Mouse (Mus musculus) heart, embryonic 15.5 days (tissue): ENCODE data around the gene Cdh20. TPM values are rescaled to one million over a fixed set of nuclear protein-coding genes. Genes with fewer than 3 reads are reported as not detected.
A peak's percentile ranks its signal among the peaks of the same experiment; 100 is the strongest.

Experiments used
- ATAC-seq: fragments of 200-750 bp; cut with Nextera tagmentation; replicated peaks from 2 replicates; pipeline ENCODE4 v1.8.0; 2017; ENCODE audit warnings: low read depth, moderate TSS enrichment; ENCODE audit not compliant: insufficient number of reproducible peaks, insufficient read depth, low FRiP score
- H3K27ac ChIP-seq: fragments of 300-500 bp; sonication (generic); 2 replicates; pipeline ENCODE4 v1.5.1; 2015; ENCODE audit warnings: mild to moderate bottlenecking, inconsistent platforms
- H3K27me3 ChIP-seq: fragments of 300-500 bp; sonication (generic); 2 replicates; pipeline ENCODE4 v1.6.1; 2015; ENCODE audit warnings: inconsistent platforms
- H3K36me3 ChIP-seq: fragments of 300-500 bp; sonication (generic); 2 replicates; pipeline ENCODE4 v1.6.1; 2015; ENCODE audit warnings: mild to moderate bottlenecking, inconsistent platforms
- H3K4me1 ChIP-seq: fragments of 300-500 bp; sonication (generic); replicated peaks from 2 replicates; pipeline ENCODE4 v1.6.1; 2015; ENCODE audit warnings: inconsistent platforms
- H3K4me2 ChIP-seq: fragments of 300-500 bp; sonication (generic); 2 replicates; pipeline ENCODE4 v1.6.1; 2015; ENCODE audit warnings: inconsistent platforms, mild to moderate bottlenecking, moderate library complexity
- H3K4me3 ChIP-seq: fragments of 300-500 bp; sonication (generic); 2 replicates; pipeline ENCODE4 v1.5.1; 2015; ENCODE audit warnings: mild to moderate bottlenecking, inconsistent platforms
- H3K9ac ChIP-seq: fragments of 300-500 bp; sonication (generic); 2 replicates; pipeline ENCODE4 v1.6.1; 2015; ENCODE audit warnings: mild to moderate bottlenecking, inconsistent platforms
- H3K9me3 ChIP-seq: fragments of 300-500 bp; sonication (generic); replicated peaks from 2 replicates; pipeline ENCODE4 v1.6.1; 2016; ENCODE audit warnings: inconsistent platforms
- WGBS: fragments of 180-500 bp; shearing (Covaris S2); methylation state at CpG from one replicate; pipeline ENCODE4 v1.1.7; 2015; ENCODE audit warnings: mixed read lengths; 5-methylcytosine and 5-hydroxymethylcytosine counted together
- polyA plus RNA-seq: library from polyadenylated mRNA; unstranded; fragments of >200 nt; fragmentation: Nextera tagmentation; extraction: Ambion mirVana; gene quantifications from 2 replicates; pipeline ENCODE4 v1.2.1, GENCODE M21; 2015

Gene Cdh20
- polyA plus RNA-seq, 1 experiment from 2014 or later, result 1.3 TPM

DNA sequence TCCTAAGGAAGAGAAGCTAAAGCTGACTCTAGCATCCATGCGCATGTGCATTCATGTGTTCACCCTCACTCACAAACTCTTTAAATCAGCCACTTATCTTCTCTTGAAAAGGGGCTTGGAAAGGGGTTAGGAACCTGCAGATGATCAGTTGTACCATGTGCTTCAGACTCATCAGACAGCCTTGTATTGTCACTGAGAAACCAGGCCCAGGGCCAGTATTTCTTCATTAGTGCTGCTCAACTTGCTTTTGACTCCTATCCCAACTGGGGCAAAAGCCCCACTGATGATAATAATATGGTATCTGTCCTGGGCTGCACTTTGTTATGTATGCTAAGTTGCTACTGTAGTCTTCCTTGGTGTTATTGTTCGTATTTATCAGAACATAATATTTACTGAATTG lies 38.9 kb downstream of the Cdh20 start:
- H3K36me3 ChIP-seq, result no peaks in the 10 kb centered on the region
- no peak overlapping the region for H3K27ac ChIP-seq
- no peaks in the 10 kb centered on the region for H3K4me1 ChIP-seq
- no peaks in the 10 kb centered on the region for H3K9me3 ChIP-seq
- no peak for ATAC-seq
- H3K27me3 ChIP-seq, result no peaks in the 10 kb centered on the region
- WGBS, result 93% methylated on average over 2 of the region's 2 CpGs
- no peak overlapping the region for H3K9ac ChIP-seq
- H3K4me2 ChIP-seq, result no peak overlapping the region
- H3K4me3 ChIP-seq, result no peak overlapping the region

DNA sequence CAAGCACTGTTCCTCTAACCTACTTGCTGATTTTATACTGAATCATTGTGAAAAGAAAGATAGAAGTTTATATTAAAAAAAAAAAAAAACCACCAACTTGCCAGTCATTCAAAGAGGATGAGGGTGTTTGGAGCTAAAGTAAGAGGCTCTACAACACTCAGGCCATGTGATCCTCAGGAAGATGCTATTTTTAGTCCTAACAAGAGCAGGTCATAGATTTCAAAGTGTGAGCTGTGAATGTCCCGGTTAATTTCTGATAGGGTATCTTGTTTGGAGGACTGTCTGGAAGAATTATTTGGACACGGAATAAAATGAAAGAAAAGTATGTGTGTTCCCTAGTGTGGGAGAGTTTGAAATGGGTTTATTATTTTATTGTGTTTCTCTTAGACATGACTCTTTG lies 49.2 kb downstream of the Cdh20 start:
- peak overlapping the region; percentile 86 for H3K27ac ChIP-seq
- WGBS, result 25% methylated on average over 2 of the region's 2 CpGs

DNA sequence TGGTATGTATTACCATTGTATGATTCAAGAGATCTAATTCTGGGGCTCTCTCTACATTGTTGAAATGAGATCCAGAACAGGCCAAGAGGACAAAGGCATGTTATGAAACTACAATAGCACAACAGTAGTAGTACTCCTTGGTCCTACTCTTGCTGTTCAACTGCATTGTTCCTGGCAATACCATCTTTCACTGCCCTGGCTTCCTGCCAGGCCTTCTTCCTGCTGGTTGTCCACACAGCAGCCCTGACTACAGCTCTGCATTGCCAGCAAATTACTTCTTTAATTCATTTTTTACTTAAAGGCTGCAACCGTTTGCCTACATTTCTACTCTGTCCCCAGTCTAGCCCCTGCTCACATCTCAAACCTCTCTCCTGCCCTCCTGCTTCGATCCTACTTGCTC lies 59.8 kb downstream of the Cdh20 start:
- no peak for ATAC-seq
- Histone ChIP-seq H3K36me3 (no peaks in the 10 kb centered on the region), H3K4me3 (no peak overlapping the region), H3K27ac (no peak overlapping the region), H3K9ac (no peak overlapping the region), H3K4me1 (no peaks in the 10 kb centered on the region), H3K27me3 (no peaks in the 10 kb centered on the region), H3K9me3 (no peaks in the 10 kb centered on the region), H3K4me2 (no peak overlapping the region)
- WGBS, result 78% methylated on average over 2 of the region's 2 CpGs

More for the DNA sequence above, 49.2 kb downstream of the Cdh20 start:
- Histone ChIP-seq H3K4me1 (peaks cover 13% of the 10 kb centered on the region), H3K4me3 (no peak overlapping the region), H3K9me3 (no peaks in the 10 kb centered on the region), H3K27me3 (no peaks in the 10 kb centered on the region), H3K36me3 (no peaks in the 10 kb centered on the region), H3K9ac (no peak overlapping the region), H3K4me2 (peak overlapping the region; percentile 27; the same call in 1 of the 2 replicates)
- 0 out of 2 replicates have a peak, but pooled peaks have one; percentile 62 for ATAC-seq

DNA sequence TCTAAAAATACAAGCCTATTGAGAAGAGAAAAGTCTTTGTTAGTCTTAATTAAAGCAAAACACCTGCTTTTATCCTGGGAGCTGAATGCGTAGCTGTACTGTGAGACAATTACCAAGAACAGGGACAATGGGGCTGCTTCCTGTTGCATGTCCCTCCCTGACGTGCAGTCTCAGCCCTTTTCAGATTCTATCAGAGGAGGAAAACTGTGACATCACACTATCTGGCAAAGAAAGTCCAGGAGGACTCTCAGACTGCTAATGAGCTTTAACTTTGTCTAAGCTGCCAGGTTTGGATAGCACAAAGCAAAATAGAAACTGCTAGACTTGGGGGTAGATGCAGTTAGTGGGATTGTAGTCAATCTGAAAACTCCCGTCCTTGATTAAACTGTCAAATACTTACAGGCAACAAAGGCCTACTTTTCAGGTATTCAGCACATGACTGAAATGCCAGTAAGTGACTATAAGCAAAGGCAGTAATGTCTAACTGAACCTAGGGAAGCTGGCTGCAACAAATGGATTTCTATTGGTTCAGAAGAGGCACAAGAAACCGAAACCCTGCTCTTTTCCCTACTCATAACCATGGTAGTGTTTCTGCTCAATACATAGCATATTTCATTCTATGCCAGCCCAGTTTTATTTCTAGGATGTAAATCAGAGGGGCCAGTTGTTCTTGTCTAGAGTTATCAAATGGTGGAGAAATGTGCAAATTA lies 70.0 kb downstream of the Cdh20 start:
- no peak for ATAC-seq
- Histone ChIP-seq H3K9ac (no peak overlapping the region), H3K4me1 (no peaks in the 10 kb centered on the region), H3K4me3 (no peak overlapping the region), H3K27me3 (no peaks in the 10 kb centered on the region), H3K9me3 (no peaks in the 10 kb centered on the region), H3K27ac (no peak overlapping the region), H3K4me2 (no peak overlapping the region), H3K36me3 (no peaks in the 10 kb centered on the region)
- WGBS, result 63% methylated on average over 4 of the region's 4 CpGs

DNA sequence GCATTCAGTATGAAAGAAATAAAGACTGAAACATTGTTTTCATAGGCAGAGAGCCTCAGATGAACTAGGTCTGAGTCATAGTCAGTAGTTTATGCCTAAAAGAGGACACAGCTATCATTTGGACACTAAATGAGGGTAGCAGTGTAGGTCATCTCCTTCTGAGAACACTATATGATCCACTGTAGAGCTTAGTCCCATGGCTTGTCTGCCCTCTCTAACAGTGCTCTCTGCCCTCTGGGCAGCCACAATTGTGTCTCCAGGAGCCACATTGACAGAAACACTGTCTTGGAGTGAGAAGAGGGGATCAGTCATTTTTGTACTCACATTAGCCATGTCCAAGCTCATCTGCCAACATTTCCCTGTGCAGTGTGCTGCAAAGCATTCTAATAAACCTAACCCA lies 70.7 kb downstream of the Cdh20 start:
- H3K36me3 ChIP-seq, result no peaks in the 10 kb centered on the region
- H3K27me3 ChIP-seq, result no peaks in the 10 kb centered on the region
- H3K9ac ChIP-seq, result no peak overlapping the region
- no peak overlapping the region for H3K4me3 ChIP-seq
- H3K9me3 ChIP-seq, result no peaks in the 10 kb centered on the region
- ATAC-seq, result no peak
- H3K4me2 ChIP-seq, result no peak overlapping the region
- no peak overlapping the region for H3K27ac ChIP-seq
- no peaks in the 10 kb centered on the region for H3K4me1 ChIP-seq

DNA sequence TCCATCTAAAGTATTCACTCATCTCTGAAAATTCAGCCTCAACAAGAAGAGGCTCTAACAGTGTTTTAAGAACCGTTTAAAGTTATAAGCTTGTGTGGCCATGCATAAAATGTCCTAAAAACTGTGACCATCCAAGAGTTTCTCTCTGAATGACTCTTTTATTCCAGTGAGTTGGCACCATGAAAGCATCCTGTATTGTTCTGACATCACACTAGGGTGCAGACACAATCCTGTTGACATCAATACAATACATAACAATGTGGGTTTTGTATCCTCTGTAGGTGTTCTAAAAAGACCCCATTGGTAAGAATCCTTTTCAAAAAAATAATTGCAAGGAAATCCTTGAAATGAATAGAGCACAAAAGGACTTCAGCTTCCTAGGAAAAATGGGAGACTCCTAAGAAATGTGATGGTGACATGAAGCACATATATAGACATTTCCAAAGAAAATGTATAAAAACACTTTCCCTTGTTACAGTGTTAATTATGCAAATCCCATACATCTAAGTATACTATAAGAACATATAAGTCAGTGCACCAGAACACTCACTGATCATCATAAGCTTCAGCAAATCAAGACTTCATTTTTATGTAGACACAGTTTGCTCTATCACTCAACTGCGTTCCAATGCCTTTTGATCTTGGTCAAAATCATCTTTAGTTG lies 80.1 kb downstream of the Cdh20 start:
- Histone ChIP-seq H3K36me3 (no peaks in the 10 kb centered on the region), H3K9ac (no peak overlapping the region), H3K9me3 (no peaks in the 10 kb centered on the region), H3K4me1 (no peaks in the 10 kb centered on the region), H3K4me2 (no peak overlapping the region), H3K4me3 (no peak overlapping the region), H3K27ac (no peak overlapping the region), H3K27me3 (no peaks in the 10 kb centered on the region)
- 72% methylated on average over 2 of the region's 2 CpGs for WGBS
- no peak for ATAC-seq

DNA sequence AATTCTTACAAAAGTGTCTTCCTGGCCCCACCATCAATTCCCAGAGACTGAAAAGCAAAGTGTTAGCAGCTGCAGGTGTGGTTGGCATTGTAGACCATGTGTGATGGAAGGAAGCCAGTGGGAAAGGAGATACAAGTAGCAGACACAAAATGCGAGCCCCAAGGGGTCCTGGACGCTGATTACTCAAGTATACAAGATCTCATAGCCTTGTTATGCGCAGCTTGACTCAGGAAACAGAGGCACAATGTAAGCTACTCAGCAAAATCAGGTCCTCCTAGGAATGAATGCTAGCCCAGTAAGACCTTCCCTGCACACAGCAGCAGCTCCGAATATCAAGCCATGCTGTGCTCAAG lies 80.6 kb downstream of the Cdh20 start:
- Histone ChIP-seq H3K9me3 (no peaks in the 10 kb centered on the region), H3K4me1 (no peaks in the 10 kb centered on the region), H3K27ac (no peak overlapping the region), H3K27me3 (no peaks in the 10 kb centered on the region), H3K36me3 (no peaks in the 10 kb centered on the region), H3K4me3 (no peak overlapping the region), H3K9ac (no peak overlapping the region), H3K4me2 (no peak overlapping the region)
- ATAC-seq, result no peak
- 72% methylated on average over 4 of the region's 4 CpGs for WGBS

DNA sequence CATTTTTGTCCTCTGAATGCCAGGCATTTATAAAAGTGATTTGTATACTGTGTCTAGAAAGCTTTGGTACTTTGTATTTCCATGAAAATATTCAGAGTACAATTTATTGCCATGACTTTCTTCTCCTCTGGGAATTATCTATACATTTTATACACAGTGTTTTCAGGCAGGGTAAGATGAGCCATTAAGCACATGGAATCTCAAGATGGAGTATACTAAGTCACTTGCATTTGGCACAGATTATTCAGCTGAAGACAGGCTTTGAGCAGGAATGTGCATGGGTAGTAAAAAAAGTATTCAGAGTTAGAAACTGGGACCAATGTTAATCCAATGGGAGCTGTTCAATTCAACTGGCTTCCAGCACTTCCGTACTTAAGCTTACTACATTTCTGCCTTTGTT lies 109.1 kb downstream of the Cdh20 start:
- Histone ChIP-seq H3K9ac (no peak overlapping the region), H3K4me3 (no peak overlapping the region), H3K27ac (no peak overlapping the region), H3K4me1 (no peaks in the 10 kb centered on the region), H3K36me3 (no peaks in the 10 kb centered on the region), H3K27me3 (no peaks in the 10 kb centered on the region), H3K9me3 (no peaks in the 10 kb centered on the region), H3K4me2 (no peak overlapping the region)
- 71% methylated on average over 1 of the region's 1 CpGs for WGBS
- ATAC-seq, result no peak

DNA sequence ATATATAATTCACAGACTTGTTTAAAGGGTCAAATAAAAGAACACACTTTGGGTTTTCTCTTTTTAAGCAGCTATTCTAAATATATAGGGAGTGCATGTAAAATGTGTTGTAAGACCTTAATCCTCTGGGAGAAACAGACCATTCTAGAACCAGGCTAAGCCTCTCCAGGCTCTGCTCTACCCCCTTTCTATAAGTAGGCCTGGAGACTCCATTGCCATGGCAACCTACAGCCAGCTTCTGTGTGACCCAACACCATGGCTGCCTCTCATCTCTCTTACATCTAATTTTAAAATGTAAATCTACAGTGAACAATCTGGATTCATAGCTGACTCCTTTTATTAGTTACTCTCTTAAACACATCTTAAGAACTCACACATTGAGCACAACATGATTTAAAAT lies 133.5 kb downstream of the Cdh20 start:
- Histone ChIP-seq H3K9ac (no peak overlapping the region), H3K36me3 (no peaks in the 10 kb centered on the region), H3K4me2 (no peak overlapping the region), H3K9me3 (no peaks in the 10 kb centered on the region), H3K4me1 (no peaks in the 10 kb centered on the region), H3K4me3 (no peak overlapping the region), H3K27ac (no peak overlapping the region), H3K27me3 (no peaks in the 10 kb centered on the region)
- no peak for ATAC-seq

DNA sequence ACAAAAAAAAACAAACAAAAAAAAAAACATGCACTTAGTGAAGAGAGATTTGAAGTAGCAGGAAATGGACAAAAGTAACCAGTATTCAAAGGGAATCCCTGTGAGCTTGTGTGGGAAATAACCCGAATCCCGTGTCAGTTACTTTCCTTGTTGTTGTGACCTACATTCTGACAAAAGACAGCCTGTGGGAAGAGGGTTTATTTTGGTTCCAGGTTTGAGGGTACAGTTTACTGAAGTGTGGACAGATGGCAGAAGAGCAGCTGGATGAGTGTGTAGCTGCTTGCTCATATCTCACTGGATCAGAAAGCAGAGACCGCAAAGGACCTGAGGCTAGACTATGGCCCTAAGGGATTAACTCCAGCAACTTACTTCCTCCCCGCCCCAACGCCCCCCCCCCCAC lies 135.1 kb downstream of the Cdh20 start:
- ATAC-seq, result no peak
- Histone ChIP-seq H3K4me2 (no peak overlapping the region), H3K27ac (no peak overlapping the region), H3K9me3 (no peaks in the 10 kb centered on the region), H3K9ac (no peak overlapping the region), H3K27me3 (no peaks in the 10 kb centered on the region), H3K4me3 (no peak overlapping the region), H3K4me1 (no peaks in the 10 kb centered on the region), H3K36me3 (no peaks in the 10 kb centered on the region)
- WGBS, result 55% methylated on average over 5 of the region's 5 CpGs

DNA sequence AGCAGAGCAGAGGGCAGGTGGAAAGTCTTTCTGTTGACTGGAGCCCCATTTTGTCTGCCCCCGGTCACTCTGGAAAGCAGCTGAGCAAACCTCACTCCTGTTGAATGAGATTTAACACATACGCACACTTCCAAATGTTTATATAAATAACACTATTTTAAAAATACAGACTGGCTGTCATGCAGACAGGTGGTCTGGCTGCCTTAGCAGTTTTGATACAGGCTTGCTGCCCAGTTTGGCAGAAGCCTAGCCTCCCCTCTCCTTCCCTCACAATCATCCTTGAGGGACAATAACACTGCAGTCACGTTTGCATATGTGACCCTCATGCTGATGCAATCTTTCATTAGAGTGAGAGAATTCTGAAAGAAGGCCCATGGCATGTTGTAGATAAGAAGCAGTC lies 144.1 kb downstream of the Cdh20 start:
- H3K4me1 ChIP-seq, result no peaks in the 10 kb centered on the region
- no peak overlapping the region for H3K9ac ChIP-seq
- H3K4me3 ChIP-seq, result no peak overlapping the region
- 56% methylated on average over 3 of the region's 3 CpGs for WGBS
- H3K36me3 ChIP-seq, result no peaks in the 10 kb centered on the region
- no peaks in the 10 kb centered on the region for H3K9me3 ChIP-seq
- no peaks in the 10 kb centered on the region for H3K27me3 ChIP-seq
- no peak overlapping the region for H3K27ac ChIP-seq
- ATAC-seq, result no peak
- H3K4me2 ChIP-seq, result no peak overlapping the region

DNA sequence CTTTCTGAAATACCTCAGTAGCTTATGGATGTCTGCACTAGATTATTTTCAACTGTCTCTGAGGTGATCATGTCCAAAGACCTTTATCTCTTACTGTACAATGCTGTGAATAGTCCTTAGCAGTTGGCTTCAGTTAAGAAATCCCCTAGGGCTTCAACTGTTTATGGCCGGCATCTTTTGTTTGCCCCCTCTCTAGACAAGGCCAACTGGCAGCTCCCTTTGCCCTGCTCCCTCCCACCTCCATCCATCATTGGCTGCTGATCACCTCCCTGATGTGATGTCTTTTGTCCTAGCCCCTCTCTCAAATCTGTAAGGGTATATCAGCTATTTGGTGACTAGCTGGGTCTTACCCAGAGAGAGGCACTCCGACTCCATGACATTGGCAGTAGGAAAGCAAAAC lies 148.2 kb downstream of the Cdh20 start:
- Histone ChIP-seq H3K9me3 (no peaks in the 10 kb centered on the region), H3K27me3 (no peaks in the 10 kb centered on the region), H3K4me2 (no peak overlapping the region), H3K4me3 (no peak overlapping the region), H3K4me1 (no peaks in the 10 kb centered on the region), H3K36me3 (no peaks in the 10 kb centered on the region), H3K9ac (no peak overlapping the region), H3K27ac (no peak overlapping the region)
- 88% methylated on average over 2 of the region's 2 CpGs for WGBS
- no peak for ATAC-seq
